Mouse (Mus musculus) midbrain, embryonic 12.5 days (tissue): Measurements from ENCODE around the gene Ddx19a. TPM values are rescaled to one million over a fixed set of nuclear protein-coding genes. Genes with fewer than 3 reads are reported as not detected.

ENCODE experiments used
- ATAC-seq: fragments of 200-750 bp; cut with Nextera tagmentation; 2 replicates; pipeline ENCODE4 v1.8.0; 2017; ENCODE audit warnings: low read depth, moderate TSS enrichment, moderate library complexity; ENCODE audit not compliant: low FRiP score
- H3K27ac ChIP-seq: fragments of 300-500 bp; sonication (generic); replicated peaks from 2 replicates; pipeline ENCODE4 v1.5.1; 2016; ENCODE audit warnings: mild to moderate bottlenecking
- H3K27me3 ChIP-seq: fragments of 300-500 bp; sonication (generic); 2 replicates; pipeline ENCODE4 v1.6.1; 2016; ENCODE audit warnings: mild to moderate bottlenecking
- H3K36me3 ChIP-seq: fragments of 300-500 bp; sonication (generic); 2 replicates; pipeline ENCODE4 v1.6.1; 2016
- H3K4me1 ChIP-seq: fragments of 300-500 bp; sonication (generic); 2 replicates; pipeline ENCODE4 v1.6.1; 2016
- H3K4me2 ChIP-seq: fragments of 300-500 bp; sonication (generic); replicated peaks from 2 replicates; pipeline ENCODE4 v1.6.1; 2016; ENCODE audit warnings: mild to moderate bottlenecking, moderate library complexity
- H3K4me3 ChIP-seq: fragments of 300-500 bp; sonication (generic); 2 replicates; pipeline ENCODE4 v1.5.1; 2016; ENCODE audit warnings: mild to moderate bottlenecking
- H3K9ac ChIP-seq: fragments of 300-500 bp; sonication (generic); replicated peaks from 2 replicates; pipeline ENCODE4 v1.6.1; 2016; ENCODE audit warnings: mild to moderate bottlenecking, moderate library complexity
- H3K9me3 ChIP-seq: fragments of 300-500 bp; sonication (generic); 2 replicates; pipeline ENCODE4 v1.6.1; 2016; ENCODE audit warnings: mild to moderate bottlenecking
- WGBS: fragments of 180-500 bp; shearing (Covaris S2); methylation state at CpG from one replicate; pipeline ENCODE4 v1.1.7; 2016; 5-methylcytosine and 5-hydroxymethylcytosine counted together
- microRNA-seq: library from miRNA; unstranded; fragments of <30 nt; microRNA quantifications from one replicate; pipeline ENCODE4, GENCODE M21; 2017
- polyA plus RNA-seq: library from polyadenylated mRNA; unstranded; fragments of >200 nt; fragmentation: Nextera tagmentation; extraction: Ambion mirVana; gene quantifications from 2 replicates; pipeline ENCODE4 v1.2.1, GENCODE M21; 2016

The Ddx19a gene
- polyA plus RNA-seq, 1 experiment from 2014 or later = 17.6 TPM

DNA sequence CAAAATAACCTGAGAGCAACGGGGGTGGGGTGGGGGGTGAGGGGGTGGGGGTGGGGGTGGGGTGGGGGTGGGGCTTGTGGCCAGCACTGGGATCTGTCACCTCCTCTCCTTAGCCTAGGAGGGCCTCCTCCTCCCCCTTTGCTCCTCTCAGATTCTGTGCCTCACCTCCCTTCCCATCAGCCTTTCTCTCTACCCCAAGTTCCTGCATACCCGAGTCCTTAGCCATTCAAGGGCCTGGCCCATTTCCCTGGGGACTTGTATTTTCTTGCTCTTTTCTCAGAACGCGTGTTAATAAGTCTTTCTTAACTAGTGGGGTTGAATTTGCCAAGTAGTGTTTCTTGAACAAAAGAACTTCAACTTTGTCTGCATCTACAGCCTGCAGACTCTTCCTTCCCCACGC, 70.9 kb downstream of the Ddx19a start:
- Histone ChIP-seq H3K9me3 (no peaks in the 10 kb centered on the region), H3K27ac (no peak overlapping the region), H3K9ac (no peak overlapping the region), H3K27me3 (no peaks in the 10 kb centered on the region), H3K4me2 (no peak overlapping the region), H3K4me1 (peaks cover 4% of the 10 kb centered on the region), H3K4me3 (no peak overlapping the region), H3K36me3 (0 out of 2 replicates have a peak, but pooled peaks cover 6% of the 10 kb centered on the region)
- 63% methylated on average over 5 of the region's 5 CpGs for WGBS
- no peak for ATAC-seq

- no peaks in the 10 kb centered on the region for H3K9me3 ChIP-seq
- H3K36me3 ChIP-seq = no peaks in the 10 kb centered on the region
- H3K4me2 ChIP-seq = no peak overlapping the region
- no peak overlapping the region for H3K4me3 ChIP-seq
- no peak for ATAC-seq
- 85% methylated on average over 8 of the region's 8 CpGs for WGBS
- H3K27me3 ChIP-seq = no peaks in the 10 kb centered on the region
- no peak overlapping the region for H3K9ac ChIP-seq
- peaks cover 14% of the 10 kb centered on the region for H3K4me1 ChIP-seq
- no peak overlapping the region for H3K27ac ChIP-seq
Observed at GRCm38 (mm10) chr8:110925691-110926140, 71.9 kb downstream of the Ddx19a start.

Small RNA genes within 50 kb of the gene (microRNA-seq; reads per million reads assigned to microRNA genes)
- not detected for gene Gm24103
- 1.4 reads per million for gene Mir3473d

Other genes with a start within 250 kb of the Ddx19a start
- gene Il34, start 191.9 kb downstream of the Ddx19a start, polyA plus RNA-seq = 0.75 and 1.1 TPM in 2 replicates
- 69.3 and 74.3 TPM in 2 replicates for gene Cog4, start 151.2 kb downstream of the Ddx19a start, polyA plus RNA-seq
- 187 and 188 TPM in 2 replicates for gene Sf3b3, start 151.0 kb downstream of the Ddx19a start, polyA plus RNA-seq
- 10.5 and 11.2 TPM in 2 replicates for gene Fuk, start 95.3 kb downstream of the Ddx19a start, polyA plus RNA-seq
- gene St3gal2, start 77.9 kb downstream of the Ddx19a start, polyA plus RNA-seq = 30.7 and 31.6 TPM in 2 replicates
- gene Ddx19b, start 34.0 kb upstream of the Ddx19a start, polyA plus RNA-seq = 11.1 and 11.3 TPM in 2 replicates
- gene Aars, start 35.3 kb upstream of the Ddx19a start, polyA plus RNA-seq = 81.5 and 82.0 TPM in 2 replicates
- 0.60 TPM in 1 of 2 replicates, not detected in the other for gene Exosc6, start 58.5 kb upstream of the Ddx19a start, polyA plus RNA-seq
- 0.56 and 0.63 TPM in 2 replicates for gene Clec18a, start 94.6 kb upstream of the Ddx19a start, polyA plus RNA-seq
- gene Pdpr, start 96.8 kb upstream of the Ddx19a start, polyA plus RNA-seq = 14.7 TPM in 2 replicates